Mouse (Mus musculus): Measurements from ENCODE around the gene Klhl32.

Gene Klhl32

DNA sequence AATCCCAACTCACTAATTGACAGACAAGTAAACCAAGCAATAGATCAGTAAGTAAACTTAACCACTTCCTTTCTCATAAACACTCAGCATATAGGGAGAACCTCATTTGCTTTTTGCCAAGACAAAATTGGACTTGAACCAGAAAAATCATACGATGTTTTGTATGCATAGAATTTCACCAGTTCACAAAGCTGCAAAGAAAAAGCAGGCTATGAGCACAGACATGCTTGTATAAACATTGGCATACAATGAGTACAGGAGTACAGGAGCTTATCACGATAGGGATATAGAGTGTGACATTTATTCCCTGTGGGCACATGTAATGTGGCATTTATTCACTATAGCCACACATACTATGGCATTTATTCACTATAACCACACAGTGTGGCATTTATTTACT, 220.5 kb downstream of the Klhl32 start:
- DNase-seq (ENCODE audit: low read depth, low spot score), result no peak

DNA sequence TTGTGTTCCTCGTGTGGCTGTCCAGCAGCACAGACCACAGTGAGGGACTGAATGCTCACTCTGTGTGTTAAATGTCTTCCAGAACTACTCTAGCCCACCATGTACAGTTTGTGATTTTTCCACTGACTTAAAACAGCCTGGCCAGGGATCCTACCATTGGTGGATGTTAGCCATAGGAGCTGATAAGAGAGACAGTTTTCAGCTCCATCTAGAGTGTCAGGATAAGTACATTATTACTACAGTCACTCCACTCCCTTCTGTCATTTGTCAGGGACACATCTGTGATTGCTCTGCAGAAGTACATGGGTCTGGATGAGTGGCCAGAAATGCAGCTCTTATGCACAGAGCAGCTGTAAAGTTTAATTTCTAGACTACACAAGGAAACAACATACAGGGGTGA, 223.1 kb downstream of the Klhl32 start:
- DNase-seq (ENCODE audit: low read depth, low spot score), result no peak

DNA sequence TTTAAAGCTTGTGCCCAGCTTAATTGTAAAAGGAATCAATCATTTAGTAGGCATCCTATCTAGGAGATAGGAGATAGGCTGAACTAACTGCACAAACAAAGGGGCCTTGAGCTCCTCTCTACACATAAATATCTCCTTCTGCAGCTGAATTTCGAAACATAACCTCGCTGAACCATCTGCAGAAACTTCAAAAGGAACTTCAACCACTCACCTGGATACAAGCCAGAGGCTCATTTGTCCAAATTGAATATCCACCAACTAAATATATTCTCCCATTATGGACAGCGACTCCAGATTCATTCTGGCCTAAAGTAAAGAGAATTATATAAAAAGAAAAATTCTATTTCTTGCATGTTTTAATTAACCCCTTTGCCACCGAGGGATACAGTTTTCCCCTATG, 224.2 kb downstream of the Klhl32 start:
- DNase-seq (ENCODE audit: low read depth, low spot score), result no peak

DNA sequence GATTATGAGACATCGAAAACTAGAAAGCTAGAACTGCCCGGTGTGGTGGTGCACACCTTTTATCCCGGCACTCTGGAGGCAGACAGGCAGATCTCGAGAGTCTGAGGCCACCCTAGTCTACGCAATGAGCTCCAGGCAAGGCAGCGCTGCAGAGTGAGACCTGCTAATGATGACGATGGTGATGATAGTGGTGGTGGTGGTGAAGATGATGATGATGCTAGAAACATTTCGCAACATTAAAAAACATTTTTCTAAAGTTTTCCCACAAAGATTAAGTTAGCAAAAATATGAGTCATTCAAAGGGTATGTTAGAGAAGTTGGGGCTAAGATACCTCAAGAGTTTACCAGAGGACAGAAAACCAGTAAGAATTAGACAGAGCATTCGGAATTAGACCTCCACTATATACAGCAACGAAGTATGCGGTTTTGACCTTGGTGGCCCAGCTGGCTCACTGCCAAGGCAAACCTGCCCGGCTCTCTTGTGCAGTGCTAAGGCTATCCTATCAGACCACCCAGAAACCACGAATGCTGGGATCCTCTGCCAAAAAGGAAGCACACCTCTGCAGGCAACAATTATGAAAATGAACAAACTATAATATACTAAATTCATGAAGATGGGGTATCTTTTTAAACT, 224.9 kb downstream of the Klhl32 start:
- DNase-seq (ENCODE audit: low read depth, low spot score), result no peak

DNA sequence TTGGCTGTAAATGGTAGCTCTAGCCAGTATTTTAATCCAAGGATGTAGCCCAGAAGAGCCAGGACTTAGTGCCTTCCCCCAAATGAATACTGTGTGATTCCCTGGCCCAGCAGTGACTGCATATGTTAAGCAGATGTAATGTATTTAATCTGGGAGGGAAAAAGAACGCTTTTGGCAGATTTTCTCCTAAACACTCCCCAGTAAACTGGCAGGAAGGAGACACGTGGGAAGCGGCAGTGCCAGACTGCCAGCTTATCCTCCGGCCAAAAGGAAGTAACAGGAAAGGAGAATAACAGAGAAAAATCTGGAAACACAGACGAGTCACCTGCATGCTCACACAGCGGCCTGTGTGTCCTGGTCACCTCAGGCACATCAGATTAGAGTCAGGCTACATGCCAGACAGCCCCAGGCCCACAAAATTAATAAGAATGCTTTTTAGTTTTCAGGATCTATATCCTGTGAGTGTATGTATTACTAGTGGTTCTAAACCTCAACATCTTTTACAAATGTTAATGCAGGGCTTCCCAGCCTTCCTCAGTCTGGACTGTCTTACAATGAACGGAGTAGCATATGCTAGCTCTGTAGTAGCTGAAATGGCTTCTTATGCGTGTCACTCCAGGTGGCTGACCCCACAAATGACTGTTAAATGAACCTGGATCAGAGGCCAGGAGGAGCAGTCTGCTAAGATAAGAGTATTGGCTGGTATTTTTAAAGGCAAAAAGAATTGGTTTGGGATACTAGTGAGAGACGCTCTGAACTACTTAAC, 229.3 kb downstream of the Klhl32 start:
- DNase-seq (ENCODE audit: low read depth, low spot score), result no peak

DNA sequence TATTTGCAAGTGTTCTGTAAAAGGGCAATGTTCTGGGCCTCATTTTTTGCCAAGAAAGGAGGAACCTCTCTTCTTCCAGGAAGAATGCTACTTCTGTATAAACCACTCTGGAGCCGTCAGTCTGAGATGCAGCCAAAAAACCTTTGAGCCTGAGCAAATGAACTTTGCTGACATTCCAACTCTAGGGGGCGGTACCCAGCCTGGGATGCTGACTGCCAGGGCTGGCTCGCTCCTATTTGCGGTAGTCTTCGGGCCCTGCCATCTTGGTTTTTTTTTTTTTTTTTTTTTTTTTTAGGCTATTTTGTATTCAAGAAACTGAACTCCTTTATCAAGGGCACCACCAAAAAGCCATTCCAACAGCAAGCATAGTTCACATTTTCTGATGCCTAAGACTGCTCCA, 230.5 kb downstream of the Klhl32 start:
- no peak for DNase-seq (ENCODE audit: low read depth, low spot score)

DNA sequence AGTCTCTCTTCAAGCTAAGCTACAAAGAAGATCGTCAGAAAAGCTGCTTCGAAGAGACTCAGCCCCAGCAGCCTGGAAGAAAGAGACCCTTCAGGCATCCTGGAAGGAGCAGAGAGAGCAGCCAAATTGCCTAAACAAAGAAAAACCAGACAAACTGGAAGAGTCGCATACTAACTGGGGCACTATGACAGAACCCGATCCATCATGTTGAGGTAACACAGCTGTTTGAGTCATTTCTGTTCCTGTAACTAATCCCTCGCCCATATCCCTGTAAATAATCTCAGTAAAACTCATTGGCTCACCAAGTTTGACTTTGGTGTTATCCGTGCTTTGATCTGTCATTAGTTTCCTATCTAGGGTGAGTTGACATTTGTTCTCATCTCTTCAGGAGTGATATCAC, 230.9 kb downstream of the Klhl32 start:
- DNase-seq (ENCODE audit: low read depth, low spot score), result no peak

DNA sequence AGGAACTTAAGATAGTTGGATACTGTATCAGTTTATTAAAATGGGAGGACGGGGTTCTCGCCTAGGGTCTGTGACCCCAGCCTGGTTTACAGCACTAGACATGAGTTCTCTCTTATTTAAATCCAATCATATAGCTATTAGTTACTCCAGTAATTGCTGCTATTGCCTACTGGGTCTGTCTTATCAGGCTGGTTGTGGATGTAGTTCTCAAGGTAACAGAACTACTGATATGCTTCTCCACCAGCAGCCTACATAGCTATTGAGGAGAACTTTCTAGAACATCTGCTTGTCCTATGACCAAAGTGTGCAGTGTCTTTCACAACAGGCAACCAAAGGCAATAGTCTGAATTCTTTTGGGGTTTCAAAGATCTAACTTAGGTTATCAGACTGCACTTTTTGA, 241.4 kb downstream of the Klhl32 start:
- DNase-seq (ENCODE audit: low read depth, low spot score), result no peak

DNA sequence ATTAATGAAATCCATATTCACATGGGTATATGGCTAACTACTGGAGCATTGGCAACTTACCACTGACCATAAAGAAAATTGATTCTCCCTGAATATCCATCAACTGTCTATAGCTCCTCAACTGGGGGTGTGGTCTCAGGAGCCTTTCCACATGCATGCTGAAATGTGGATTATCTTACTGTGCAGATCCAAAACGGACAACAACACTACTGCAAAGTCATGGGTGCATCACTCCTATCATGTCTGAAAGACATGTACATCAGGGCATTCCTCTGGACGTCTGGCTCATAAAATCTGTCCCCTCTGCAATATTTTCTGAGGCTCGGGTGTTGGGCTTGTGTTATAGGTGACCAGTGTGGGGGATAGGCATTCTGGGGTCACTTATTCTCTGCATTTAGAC, 241.8 kb downstream of the Klhl32 start:
- no peak for DNase-seq (ENCODE audit: low read depth, low spot score)

DNA sequence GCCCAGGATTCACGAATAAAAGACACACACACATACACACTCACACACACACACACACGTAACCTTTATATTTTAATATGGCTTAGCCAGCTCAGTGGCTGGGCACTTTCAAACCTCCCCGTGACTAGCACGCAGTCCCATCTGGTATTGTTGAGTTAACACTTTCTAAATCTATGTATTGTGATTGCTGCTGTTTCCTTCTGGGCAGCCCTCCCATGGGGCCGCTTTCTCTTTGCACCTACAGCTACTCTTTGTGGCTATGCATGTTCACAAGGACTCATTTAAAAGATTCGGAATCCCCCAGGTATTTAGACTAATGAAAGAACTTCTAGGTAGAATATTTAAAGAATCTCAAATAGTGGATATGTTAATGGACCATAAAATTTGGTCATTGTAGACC, 249.2 kb downstream of the Klhl32 start:
- no peak for DNase-seq (ENCODE audit: low read depth, low spot score)

DNA sequence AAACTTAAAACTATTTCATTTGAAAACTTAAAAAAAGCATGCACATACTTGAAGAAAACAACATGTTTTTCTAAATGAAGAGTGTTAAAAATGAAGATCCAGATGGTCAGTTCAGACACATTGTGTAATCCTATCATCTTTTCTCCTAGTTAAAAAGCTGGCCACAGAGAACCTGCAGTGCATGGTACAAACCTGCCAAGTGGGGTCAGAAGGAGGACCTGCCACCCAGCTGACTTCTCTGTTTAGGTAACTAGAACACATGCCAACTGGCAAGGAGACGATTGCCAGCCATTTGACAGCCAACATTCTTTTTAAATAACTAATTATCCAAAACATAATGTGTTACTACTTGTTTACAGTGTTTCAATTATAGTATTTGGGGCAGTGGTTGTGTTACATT, 252.3 kb downstream of the Klhl32 start:
- no peak for DNase-seq (ENCODE audit: low read depth, low spot score)

DNA sequence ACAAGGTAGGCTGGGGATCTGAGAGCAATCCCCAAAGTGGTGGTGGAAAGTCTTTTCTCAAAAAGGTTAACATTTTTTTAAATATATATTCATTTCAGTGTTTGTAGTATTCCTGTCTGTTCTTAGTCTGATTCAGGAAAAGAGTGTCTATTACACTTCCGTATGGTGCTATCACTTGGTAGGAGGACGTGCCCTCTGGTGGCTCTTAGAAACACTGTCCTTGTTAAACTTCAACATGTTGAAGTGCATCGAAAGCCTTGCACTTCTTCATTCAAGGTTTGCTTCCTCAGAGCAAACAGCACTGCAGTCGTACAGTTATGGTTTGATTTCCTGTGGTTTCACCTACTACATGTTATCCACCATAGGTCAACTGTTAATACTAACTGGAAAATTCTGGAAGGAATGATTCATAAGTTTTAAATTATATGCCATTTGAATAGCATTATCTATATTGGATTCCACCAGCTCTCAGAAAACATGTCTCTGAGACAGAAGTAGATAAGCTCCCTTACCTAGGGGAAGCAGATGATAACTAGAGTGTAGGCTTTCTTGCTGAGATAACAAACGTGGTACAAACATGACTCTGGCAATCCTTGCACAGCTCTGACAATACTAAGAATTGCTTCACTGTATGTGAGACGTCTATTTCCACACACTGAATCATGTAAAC, 253.8 kb downstream of the Klhl32 start:
- DNase-seq (ENCODE audit: low read depth, low spot score), result no peak

DNA sequence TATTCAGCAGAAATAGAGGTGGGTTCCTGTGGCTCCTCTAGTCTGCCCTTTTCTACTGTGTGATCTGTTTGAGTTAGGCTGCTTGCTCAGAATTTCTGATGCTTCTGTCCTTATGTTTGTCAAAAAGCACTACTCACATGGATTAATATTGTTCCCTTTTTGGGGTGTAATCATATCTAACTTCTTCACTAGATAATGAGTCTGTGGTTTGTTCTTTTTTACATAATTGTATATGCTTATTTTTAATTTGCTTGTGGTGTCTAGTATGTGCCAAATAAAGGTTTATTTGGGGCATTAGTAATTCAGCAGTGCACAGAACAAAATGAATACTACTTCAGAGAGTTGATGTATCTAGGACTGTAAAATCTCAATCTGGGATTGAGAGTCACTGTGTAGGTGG, 256.1 kb downstream of the Klhl32 start:
- no peak for DNase-seq (ENCODE audit: low read depth, low spot score)

DNA sequence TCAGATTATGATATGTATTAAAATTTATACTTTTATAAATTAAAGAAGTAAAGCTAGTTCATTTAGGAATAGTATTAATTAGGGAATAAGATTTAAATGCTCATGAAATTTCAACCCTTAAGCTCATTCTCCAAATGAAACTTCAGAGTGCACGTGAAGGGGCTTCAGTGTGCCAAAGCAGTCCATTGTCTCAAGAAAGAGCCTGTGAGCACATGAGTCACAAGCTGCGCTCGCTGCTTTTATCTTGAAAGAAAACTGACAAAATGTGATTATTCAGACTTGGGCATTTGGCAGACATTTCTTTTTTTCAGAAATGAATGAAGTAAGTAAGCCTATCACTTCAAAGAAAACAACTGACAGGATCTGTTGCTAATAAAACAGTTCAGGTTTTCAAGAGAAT, 266.9 kb downstream of the Klhl32 start:
- no peak for DNase-seq (ENCODE audit: low read depth, low spot score)

DNA sequence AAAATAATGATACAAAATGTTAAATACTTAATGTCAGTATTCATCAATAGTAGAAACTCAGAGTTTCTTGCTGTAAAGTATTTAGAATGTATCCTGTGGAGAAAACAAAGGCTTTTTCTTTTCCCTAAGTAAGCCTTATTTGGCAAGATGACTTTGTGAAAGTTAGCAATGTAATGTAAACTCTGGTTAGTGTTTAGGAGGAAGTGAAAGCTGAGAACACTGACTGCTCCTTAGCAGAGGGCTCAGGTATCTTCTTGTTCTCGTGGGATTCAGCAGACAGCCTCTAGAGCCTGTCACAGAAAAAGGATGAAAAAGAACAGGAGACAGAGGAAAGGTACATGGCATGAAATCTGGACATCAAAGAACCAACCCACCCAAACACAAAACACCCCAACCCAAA, 268.6 kb downstream of the Klhl32 start:
- no peak for DNase-seq (ENCODE audit: low read depth, low spot score)

DNA sequence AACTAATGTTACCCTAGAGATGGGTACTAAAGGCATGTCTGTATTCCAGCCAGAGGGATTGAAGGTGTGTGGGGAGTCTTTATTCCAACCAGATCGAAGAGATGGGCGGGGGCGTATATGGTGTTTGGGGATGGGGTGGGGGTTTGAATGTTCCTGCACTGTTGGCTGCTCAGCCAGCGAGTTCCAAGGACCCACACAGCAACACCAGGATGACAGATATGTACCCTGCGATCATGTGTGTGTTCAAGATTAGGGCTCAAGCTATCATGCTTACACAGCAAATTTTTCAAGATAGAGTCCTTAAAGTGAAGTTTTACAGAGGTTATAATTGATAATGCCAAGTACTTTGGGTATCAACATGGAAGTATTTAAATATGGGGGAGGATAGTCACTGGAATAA, 273.3 kb downstream of the Klhl32 start:
- DNase-seq (ENCODE audit: low read depth, low spot score), result no peak

DNA sequence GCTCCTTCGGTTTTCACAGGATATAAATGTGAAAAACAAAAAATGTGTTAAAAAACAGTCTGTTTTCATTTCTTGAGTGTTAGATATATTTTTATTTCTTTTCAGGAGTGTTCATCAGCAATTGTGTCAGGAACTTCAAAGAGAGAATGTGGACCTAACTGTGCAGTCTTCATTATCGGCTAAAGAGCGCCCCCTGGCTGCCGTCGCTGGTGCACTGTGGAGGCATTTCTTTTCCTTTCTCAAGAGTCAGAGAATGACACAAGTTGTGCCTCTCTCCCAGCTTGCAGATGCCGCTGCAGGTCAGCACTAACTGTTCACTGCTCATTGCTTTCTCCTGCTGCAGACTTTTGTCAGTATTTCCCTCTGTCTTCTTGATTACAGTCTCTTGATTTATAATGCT, 276.6 kb downstream of the Klhl32 start:
- peak; percentile 60 for DNase-seq (ENCODE audit: low read depth, low spot score)

DNA sequence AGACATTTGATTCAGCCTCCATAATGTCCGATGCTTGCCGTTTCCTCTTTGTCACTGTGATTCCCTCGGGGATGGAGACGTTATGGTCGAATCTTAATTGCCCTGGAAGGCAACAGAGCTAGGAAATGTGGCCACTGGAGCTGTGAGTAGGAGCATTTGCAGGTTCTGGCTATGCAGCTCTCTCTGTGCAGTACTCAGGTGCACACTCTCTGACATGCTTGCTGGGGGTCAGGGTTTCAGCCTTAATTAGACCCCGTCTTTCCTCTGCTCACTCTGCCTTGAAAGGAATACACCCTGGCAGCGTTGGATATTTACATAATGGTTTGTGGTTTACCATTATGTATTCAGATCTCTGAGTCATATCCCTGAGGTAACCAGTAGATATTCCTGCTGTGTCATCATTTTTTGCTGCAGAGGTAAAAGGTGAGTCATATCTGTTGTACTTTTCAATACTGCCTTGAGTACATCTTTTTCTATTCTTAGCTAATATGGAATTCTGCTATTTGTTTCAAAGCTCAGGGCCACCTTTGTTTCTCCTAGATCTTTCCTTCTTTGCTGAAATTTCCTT, 281.9 kb downstream of the Klhl32 start:
- peak; percentile 53 for DNase-seq (ENCODE audit: low read depth, low spot score)

DNA sequence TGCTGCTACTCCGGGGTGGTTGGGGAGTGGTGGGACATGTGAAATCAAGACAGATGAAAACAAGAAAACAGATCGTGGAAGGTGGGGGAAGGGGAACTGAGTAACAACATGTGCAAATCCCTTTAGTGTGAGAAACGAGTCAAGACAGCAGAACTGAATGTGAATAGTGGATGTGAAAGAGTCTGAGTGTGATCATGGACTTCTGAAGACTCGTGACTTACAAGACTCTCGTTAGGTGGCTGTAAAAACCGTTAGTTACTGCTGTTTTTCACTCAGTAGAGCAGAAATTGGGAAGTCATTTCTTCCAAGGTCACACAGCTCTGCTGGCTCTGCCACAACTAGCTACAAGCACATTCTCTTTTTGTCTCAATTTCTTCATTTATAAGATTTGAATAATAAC, 282.9 kb downstream of the Klhl32 start:
- DNase-seq (ENCODE audit: low read depth, low spot score), result no peak

Data from CD4-positive helper T cell, adult 2 months (primary cell).